Mouse (Mus musculus) cerebellum, adult 2 months (tissue): ENCODE measurements at regions not wholly inside any gene's neighbourhood (a gene's known extent, or its start where the extent isn't known, plus 50 kb on each side); places are given as distances from the start of the nearest gene placed in this dataset.

Source experiments
- DNase-seq, 2 experiments: peaks; one replicate each; pipeline ENCODE4 v3.0.0; 2021
- H3K27ac ChIP-seq: fragments of 200-500 bp; 2 replicates; pipeline ENCODE4 v1.5.1; 2012; ENCODE audit warnings: low read length, control low read depth, inconsistent platforms; ENCODE audit not compliant: insufficient read depth
- H3K27me3 ChIP-seq: fragments of 200-500 bp; 2 replicates; pipeline ENCODE4 v1.6.1; 2012; ENCODE audit warnings: inconsistent platforms, mild to moderate bottlenecking, low read length, moderate library complexity; ENCODE audit not compliant: control insufficient read depth, insufficient read depth
- H3K4me1 ChIP-seq: fragments of 200-500 bp; 2 replicates; pipeline ENCODE4 v1.6.1; 2011; ENCODE audit warnings: low read length; ENCODE audit not compliant: control insufficient read depth, insufficient read depth
- H3K4me3 ChIP-seq: fragments of 200-500 bp; replicated peaks from 2 replicates; pipeline ENCODE3; 2011; ENCODE audit warnings: mild to moderate bottlenecking, low read depth, low read length, control low read depth; ENCODE audit not compliant: insufficient read depth
- CTCF ChIP-seq: fragments of 200-500 bp; IDR thresholded peaks from 2 replicates; pipeline ENCODE4 v1.5.1; 2011; ENCODE audit warnings: low read depth, mild to moderate bottlenecking, control low read depth, low read length, moderate library complexity, borderline replicate concordance; ENCODE audit not compliant: insufficient read depth
- POLR2A ChIP-seq: fragments of 200-500 bp; IDR thresholded peaks from 2 replicates; pipeline ENCODE4 v1.6.1; 2011; ENCODE audit warnings: low read length, control low read depth, borderline replicate concordance; ENCODE audit not compliant: insufficient read depth
- WGBS: fragments of 180-500 bp; shearing (Covaris S2); methylation state at CpG from one replicate; pipeline ENCODE4 v1.1.7; 2018; 5-methylcytosine and 5-hydroxymethylcytosine counted together

- DNase-seq: no peak
- Histone ChIP-seq H3K4me3 (no peak overlapping the region), H3K27ac (no peak overlapping the region), H3K27me3 (no peaks in the 10 kb centered on the region; the same call in 1 of the 2 replicates), H3K4me1 (no peaks in the 10 kb centered on the region)
- TF ChIP-seq POLR2A (no peak), CTCF (no peak)
- WGBS: 79% methylated on average over 2 of the region's 2 CpGs
These were observed 73.3 kb upstream of the Mgme1 start for GRCm38 (mm10) chr2:144197139-144197538.

DNA sequence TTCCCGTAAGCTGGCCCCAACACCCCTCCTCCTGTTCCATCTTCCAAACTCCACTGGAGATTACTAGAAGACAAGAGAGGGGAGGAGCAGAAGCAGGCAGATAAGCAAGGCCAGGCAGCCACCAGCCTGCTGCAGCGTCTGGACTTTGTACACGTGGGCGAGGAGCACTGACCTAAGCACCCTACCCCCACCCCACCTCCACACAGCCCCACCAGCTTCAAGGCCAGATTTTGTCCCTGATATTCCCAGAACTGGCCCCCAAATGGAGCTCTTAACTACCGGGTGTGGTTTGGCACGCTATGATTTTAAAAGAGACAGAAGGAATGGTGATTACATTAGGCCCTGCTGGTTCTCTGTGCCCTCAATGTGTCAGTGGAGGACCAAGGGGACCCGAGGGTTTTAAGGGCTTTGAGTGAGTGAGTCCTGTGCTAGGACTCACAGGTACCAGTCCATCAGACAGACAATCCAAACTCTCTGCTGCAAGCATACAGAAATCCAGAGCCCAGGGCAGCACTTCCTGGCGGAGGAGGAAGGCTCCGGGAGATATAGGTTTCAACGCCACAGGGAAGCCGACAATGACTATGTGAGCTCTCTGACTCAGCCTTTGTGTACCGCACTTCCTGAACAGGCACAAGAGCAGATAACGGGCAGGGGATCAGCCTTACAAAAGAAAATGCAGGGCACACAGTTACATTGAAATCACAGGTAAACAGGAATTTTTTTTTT, 72.0 kb upstream of the Mgme1 start:
- no peak for DNase-seq
- Histone ChIP-seq H3K4me1 (no peaks in the 10 kb centered on the region), H3K27me3 (no peaks in the 10 kb centered on the region; the same call in 1 of the 2 replicates), H3K27ac (no peak overlapping the region), H3K4me3 (no peak overlapping the region)
- TF ChIP-seq CTCF (no peak), POLR2A (no peak)
- 59% methylated on average over 13 of the region's 13 CpGs for WGBS
